Mouse (Mus musculus) cerebellum, adult 2 months (tissue): Measurements from ENCODE around the gene Fam3c. TPM values are rescaled to one million over a fixed set of nuclear protein-coding genes. Genes with fewer than 3 reads are reported as not detected.
"Not testable (repeated sequence)": the region's sequence is repeated elsewhere in the genome, so short reads cannot be mapped to it uniquely, and the experiment has no call there.

Experiments used
- DNase-seq, 2 experiments: peaks; one replicate each; pipeline ENCODE4 v3.0.0; 2021
- H3K27ac ChIP-seq: fragments of 200-500 bp; 2 replicates; pipeline ENCODE4 v1.5.1; 2012; ENCODE audit warnings: low read length, control low read depth, inconsistent platforms; ENCODE audit not compliant: insufficient read depth
- H3K27me3 ChIP-seq: fragments of 200-500 bp; 2 replicates; pipeline ENCODE4 v1.6.1; 2012; ENCODE audit warnings: inconsistent platforms, mild to moderate bottlenecking, low read length, moderate library complexity; ENCODE audit not compliant: control insufficient read depth, insufficient read depth
- H3K4me1 ChIP-seq: fragments of 200-500 bp; 2 replicates; pipeline ENCODE4 v1.6.1; 2011; ENCODE audit warnings: low read length; ENCODE audit not compliant: control insufficient read depth, insufficient read depth
- H3K4me3 ChIP-seq: fragments of 200-500 bp; replicated peaks from 2 replicates; pipeline ENCODE3; 2011; ENCODE audit warnings: mild to moderate bottlenecking, low read depth, low read length, control low read depth; ENCODE audit not compliant: insufficient read depth
- CTCF ChIP-seq: fragments of 200-500 bp; IDR thresholded peaks from 2 replicates; pipeline ENCODE4 v1.5.1; 2011; ENCODE audit warnings: low read depth, mild to moderate bottlenecking, control low read depth, low read length, moderate library complexity, borderline replicate concordance; ENCODE audit not compliant: insufficient read depth
- POLR2A ChIP-seq: fragments of 200-500 bp; IDR thresholded peaks from 2 replicates; pipeline ENCODE4 v1.6.1; 2011; ENCODE audit warnings: low read length, control low read depth, borderline replicate concordance; ENCODE audit not compliant: insufficient read depth
- WGBS: fragments of 180-500 bp; shearing (Covaris S2); methylation state at CpG from one replicate; pipeline ENCODE4 v1.1.7; 2018; 5-methylcytosine and 5-hydroxymethylcytosine counted together
- polyA plus RNA-seq: library from polyadenylated mRNA; depleted of rRNA; stranded (reverse); fragments of >200 nt; gene quantifications from 2 replicates; pipeline ENCODE4 v1.2.3, GENCODE M21; 2012

Fam3c gene
- polyA plus RNA-seq, 1 experiment = 22.9 TPM

GRCm38 (mm10) chr6:22280217-22280861 lies 75.7 kb downstream of the Fam3c start:
- H3K27ac ChIP-seq = no peak overlapping the region
- whole genome bisulfite sequencing = 6% methylated on average over 14 of the region's 14 CpGs
- no peaks in the 10 kb centered on the region; the same call in 1 of the 2 replicates for H3K4me1 ChIP-seq
- DNase-seq = peak; percentile 21 to 40
- H3K27me3 ChIP-seq = no peaks in the 10 kb centered on the region
- no peak for TF ChIP-seq POLR2A
- no peak for TF ChIP-seq CTCF
- no peak overlapping the region for H3K4me3 ChIP-seq

GRCm38 (mm10) chr6:22277941-22278340 lies 78.1 kb downstream of the Fam3c start:
- no peaks in the 10 kb centered on the region for H3K27me3 ChIP-seq
- no peak for DNase-seq
- no peak overlapping the region for H3K27ac ChIP-seq
- WGBS = 97% methylated on average over 3 of the region's 3 CpGs
- H3K4me1 ChIP-seq = no peaks in the 10 kb centered on the region; the same call in 1 of the 2 replicates
- no peak overlapping the region for H3K4me3 ChIP-seq
- TF ChIP-seq POLR2A (no peak), CTCF (no peak)

- Histone ChIP-seq H3K4me1 (no peaks in the 10 kb centered on the region), H3K27me3 (no peaks in the 10 kb centered on the region), H3K27ac (no peak overlapping the region), H3K4me3 (no peak overlapping the region)
- TF ChIP-seq POLR2A (no peak), CTCF (no peak)
- DNase-seq = no peak
- WGBS = 68% methylated on average over 8 of the region's 8 CpGs
Measured at GRCm38 (mm10) chr6:22269840-22270521, 86.1 kb downstream of the Fam3c start.

- no peak overlapping the region for H3K4me3 ChIP-seq
- H3K4me1 ChIP-seq = no peaks in the 10 kb centered on the region
- no peak overlapping the region for H3K27ac ChIP-seq
- DNase-seq = no peak
- TF ChIP-seq POLR2A (no peak), CTCF (no peak)
- H3K27me3 ChIP-seq = no peaks in the 10 kb centered on the region
Measured at GRCm38 (mm10) chr6:22268677-22269076, 87.4 kb downstream of the Fam3c start.

- DNase-seq = no peak
- Histone ChIP-seq H3K4me1 (no peaks in the 10 kb centered on the region), H3K27ac (no peak overlapping the region), H3K27me3 (no peaks in the 10 kb centered on the region), H3K4me3 (no peak overlapping the region)
- no peak for TF ChIP-seq CTCF
- TF ChIP-seq POLR2A = no peak
- WGBS = 78% methylated on average over 5 of the region's 5 CpGs
Measured at GRCm38 (mm10) chr6:22267807-22268667, 88.0 kb downstream of the Fam3c start.

GRCm38 (mm10) chr6:22266018-22266417 lies 90.0 kb downstream of the Fam3c start:
- TF ChIP-seq POLR2A (no peak), CTCF (no peak)
- no peaks in the 10 kb centered on the region for H3K4me1 ChIP-seq
- no peak overlapping the region for H3K27ac ChIP-seq
- no peak for DNase-seq
- H3K4me3 ChIP-seq = no peak overlapping the region
- no peaks in the 10 kb centered on the region for H3K27me3 ChIP-seq
- WGBS = 89% methylated on average over 4 of the region's 4 CpGs

GRCm38 (mm10) chr6:22264094-22264493 lies 91.9 kb downstream of the Fam3c start:
- H3K4me3 ChIP-seq = not testable (repeated sequence)
- 85% methylated on average over 8 of the region's 8 CpGs for WGBS

More at GRCm38 (mm10) chr6:22264094-22264493, 91.9 kb downstream of the Fam3c start:
- not testable (repeated sequence) for H3K27ac ChIP-seq, DNase-seq, H3K27me3 ChIP-seq, H3K4me1 ChIP-seq
